Comparison of ENCODE assay signal across 9 mouse cellular contexts in genomic region chr12:86056976-86057375, GRCm38 (mm10). TPM values are rescaled to one million over a fixed set of nuclear protein-coding genes. Genes with fewer than 3 reads are reported as not detected.
"Had no signal": no experiment of that assay in that cellular context is flagged by ENCODE, and none has a peak within 500 bp of the region (broad histone marks: within the 10 kb centered on the region; RNA-seq: fewer than 3 reads in every experiment).

No protein-coding gene starts in this region.

- DNase-seq: kidney, postnatal 14 days; lung, adult 2 months; lung, postnatal 4 days; midbrain, embryonic 14.5 days; right cerebral cortex, adult 18-20 months; right cerebral cortex, postnatal 25 days; spleen, adult 18-20 months; thymus, postnatal 36 days had no signal

RNA-seq across cellular contexts. Expression of gene Tgfb3, which starts 21.9 kb away (rescaled TPM):
- total RNA-seq: megakaryocyte, adult 5-6 weeks had no signal
